Comparison of ENCODE assay signal across 24 mouse cellular contexts in genomic region chr14:34879996-34880395, GRCm38 (mm10).
A peak's percentile ranks its signal among the peaks of the same experiment; 100 is the strongest.
DNase-seq lines count a peak whose midpoint lies in the region; ATAC-seq lines count a peak whose summit lies in the region.
"Had no signal": no experiment of that assay in that cellular context is flagged by ENCODE, and none has a peak within 500 bp of the region (broad histone marks: within the 10 kb centered on the region; RNA-seq: fewer than 3 reads in every experiment).

No protein-coding gene starts in this region.

- H3K27me3 ChIP-seq in forebrain, embryonic 13.5 days, result peaks cover 5% of the 10 kb centered on the region; the same call in 1 of the 2 replicates
- H3K27me3 ChIP-seq in forebrain, embryonic 12.5 days, result 0 out of 2 replicates have a peak, but pooled peaks cover 3% of the 10 kb centered on the region
- H3K27me3 ChIP-seq in kidney, embryonic 15.5 days, result no peaks in the 10 kb centered on the region
- H3K27me3 ChIP-seq: Patski had no signal

- peaks cover 29% of the 10 kb centered on the region for H3K4me1 ChIP-seq in forebrain, embryonic 13.5 days
- H3K4me1 ChIP-seq in forebrain, embryonic 12.5 days, result peaks cover 25% of the 10 kb centered on the region
- H3K4me1 ChIP-seq in kidney, embryonic 15.5 days, result peaks cover 15% of the 10 kb centered on the region
- H3K4me1 ChIP-seq: heart, embryonic 13.5 days had no signal

- no peaks in the 10 kb centered on the region for H3K9me3 ChIP-seq in forebrain, embryonic 13.5 days (replicated peaks)
- no peaks in the 10 kb centered on the region for H3K9me3 ChIP-seq in forebrain, embryonic 12.5 days
- H3K9me3 ChIP-seq in kidney, embryonic 15.5 days (replicated peaks), result no peaks in the 10 kb centered on the region
- H3K9me3 ChIP-seq: forebrain, embryonic 10.5 days; heart, embryonic 13.5 days had no signal

- no peak overlapping the region for H3K4me2 ChIP-seq in forebrain, embryonic 13.5 days
- no peak overlapping the region for H3K4me2 ChIP-seq in forebrain, embryonic 12.5 days
- no peak overlapping the region for H3K4me2 ChIP-seq in kidney, embryonic 15.5 days
- H3K4me2 ChIP-seq: heart, embryonic 13.5 days; liver, embryonic 11.5 days had no signal

- no peak for DNase-seq in kidney, adult 18-20 months
- DNase-seq in A20 (ENCODE audit: low read depth, low spot score), result peak; percentile 9
- DNase-seq in kidney, postnatal 14 days, result peak; percentile 22
- no peak for DNase-seq in adrenal gland, postnatal 4 days (ENCODE audit: low spot score in 2 of 2)
- DNase-seq in cerebellum, adult 11 months, result no peak
- DNase-seq: adrenal gland, adult 2 months; cerebellum, adult 18-20 months; cerebellum, postnatal 14 days; gastrocnemius, postnatal 36 days; heart, adult 2 months; heart, postnatal 14 days; lung, adult 2 months; lung, postnatal 14 days; thymus, postnatal 25 days had no signal

- 60% methylated on average over 6 of the region's 6 CpGs for WGBS in forebrain, embryonic 13.5 days
- WGBS in forebrain, embryonic 12.5 days, result 48% methylated on average over 6 of the region's 6 CpGs
- WGBS in kidney, embryonic 15.5 days, result 42% methylated on average over 6 of the region's 6 CpGs

- no peak overlapping the region for H3K9ac ChIP-seq in forebrain, embryonic 13.5 days
- H3K9ac ChIP-seq in forebrain, embryonic 12.5 days, result no peak overlapping the region
- no peak overlapping the region for H3K9ac ChIP-seq in kidney, embryonic 15.5 days
- H3K9ac ChIP-seq: heart, embryonic 13.5 days had no signal

- 0 out of 2 replicates have a peak, but pooled peaks have one; percentile 19 for ATAC-seq in forebrain, embryonic 13.5 days
- ATAC-seq in forebrain, embryonic 12.5 days (ENCODE audit: low FRiP score), result no peak
- ATAC-seq in kidney, embryonic 15.5 days (replicated peaks; ENCODE audit: low FRiP score), result no peak
- ATAC-seq: CD4-positive, CD25-positive, alpha-beta regulatory T cell, adult 4 months had no signal

- no peaks in the 10 kb centered on the region for H3K36me3 ChIP-seq in forebrain, embryonic 13.5 days (ENCODE audit: poor library complexity, severe bottlenecking)
- no peaks in the 10 kb centered on the region for H3K36me3 ChIP-seq in forebrain, embryonic 12.5 days (replicated peaks)
- no peaks in the 10 kb centered on the region for H3K36me3 ChIP-seq in kidney, embryonic 15.5 days
- H3K36me3 ChIP-seq: forebrain, embryonic 10.5 days; G1E; heart, embryonic 13.5 days had no signal

- no peak overlapping the region for H3K27ac ChIP-seq in forebrain, embryonic 13.5 days
- no peak overlapping the region for H3K27ac ChIP-seq in forebrain, embryonic 12.5 days
- H3K27ac ChIP-seq in kidney, embryonic 15.5 days, result peak overlapping the region; percentile 68
- H3K27ac ChIP-seq: forebrain, embryonic 10.5 days; heart, adult 2 months; heart, embryonic 13.5 days had no signal

- H3K4me3 ChIP-seq in forebrain, embryonic 13.5 days, result no peak overlapping the region
- no peak overlapping the region for H3K4me3 ChIP-seq in forebrain, embryonic 12.5 days (replicated peaks)
- no peak overlapping the region for H3K4me3 ChIP-seq in kidney, embryonic 15.5 days (replicated peaks)
- H3K4me3 ChIP-seq: forebrain, embryonic 10.5 days; heart, adult 2 months; heart, embryonic 13.5 days; layer of hippocampus, adult 2 months had no signal

Comparison
In these comparisons a context has a peak if more than half of its experiments do, and no peak if none do; other contexts are left out.
1. DNase-seq: peak in A20 (single experiment) and kidney, postnatal 14 days (single experiment); none in kidney, adult 18-20 months (single experiment), adrenal gland, postnatal 4 days (0 of 2) and cerebellum, adult 11 months (single experiment).